Mouse (Mus musculus): ENCODE measurements at regions not wholly inside any gene's neighbourhood (a gene's known extent, or its start where the extent isn't known, plus 50 kb on each side); places are given as distances from the start of the nearest gene placed in this dataset.

- TF ChIP-seq GATA1 (IDR thresholded peaks at IDR 0.05; ENCODE audit: borderline replicate concordance, low read length) (no peak), FLI1 (IDR thresholded peaks at IDR 0.05; ENCODE audit: low read length) (no peak)
Measured at GRCm38 (mm10) chr1:42532908-42533307, 162.7 kb upstream of the Pou3f3 start.
